Mouse (Mus musculus) MEL (cell line): ENCODE measurements around the gene St6galnac4. TPM values are rescaled to one million over a fixed set of nuclear protein-coding genes. Genes with fewer than 3 reads are reported as not detected.

Experiments used
- DNase-seq: peaks from one replicate; pipeline ENCODE4 v3.0.0; 2011; ENCODE audit warnings: low read depth, low spot score
- H3K27ac ChIP-seq: 2 replicates; pipeline ENCODE4 v1.5.1; 2012; ENCODE audit warnings: low read depth, mild to moderate bottlenecking, control low read depth, low read length, moderate library complexity; ENCODE audit not compliant: control insufficient read depth
- H3K27me3 ChIP-seq, 2 experiments: fragments of 150-350 bp in 1 of 2; sonication (generic) in 1 of 2; 2 replicates each; pipeline ENCODE4 v1.6.1; 2012; ENCODE audit warnings: low read length in 2 of 2, mild to moderate bottlenecking in 2 of 2, improper control_type of control experiment in 1 of 2, moderate library complexity in 1 of 2; ENCODE audit not compliant: insufficient read depth in 2 of 2, control insufficient read depth in 1 of 2
- H3K36me3 ChIP-seq, 2 experiments: 2 replicates each; pipeline ENCODE4 v1.6.1; 2012 to 2014; ENCODE audit warnings: low read length in 2 of 2, improper control_type of control experiment in 1 of 2, inconsistent platforms in 1 of 2, mild to moderate bottlenecking in 1 of 2; ENCODE audit not compliant: insufficient read depth in 2 of 2, control insufficient read depth in 1 of 2
- H3K4me1 ChIP-seq, 2 experiments: fragments of 150-350 bp in 1 of 2; sonication (generic) in 1 of 2; 2 replicates each; pipeline ENCODE4 v1.6.1; 2012; ENCODE audit warnings: low read length in 2 of 2, improper control_type of control experiment in 1 of 2, mild to moderate bottlenecking in 1 of 2; ENCODE audit not compliant: insufficient read depth in 2 of 2, control insufficient read depth in 1 of 2
- H3K4me3 ChIP-seq, 2 experiments: fragments of 150-350 bp in 1 of 2; sonication (generic) in 1 of 2; 2 replicates each; pipeline ENCODE4 v1.5.1; 2012; ENCODE audit warnings: low read depth in 2 of 2, low read length in 2 of 2, mild to moderate bottlenecking in 2 of 2, moderate library complexity in 2 of 2, control low read depth in 1 of 2, improper control_type of control experiment in 1 of 2; ENCODE audit not compliant: control insufficient read depth in 1 of 2, insufficient read depth in 1 of 2
- H3K79me2 ChIP-seq: 2 replicates; pipeline ENCODE4 v1.6.1; 2012; ENCODE audit warnings: mild to moderate bottlenecking, low read length, moderate library complexity; ENCODE audit not compliant: control insufficient read depth, poor library complexity, insufficient read depth
- H3K9ac ChIP-seq: 2 replicates; pipeline ENCODE4 v1.6.1; 2012; ENCODE audit warnings: low read depth, mild to moderate bottlenecking, control low read depth, low read length, moderate library complexity; ENCODE audit not compliant: control insufficient read depth, poor library complexity, severe bottlenecking
- H3K9me3 ChIP-seq: fragments of 150-350 bp; sonication (generic); replicated peaks from 2 replicates; pipeline ENCODE4 v1.6.1; 2012; ENCODE audit warnings: mild to moderate bottlenecking, low read length, improper control_type of control experiment, moderate library complexity; ENCODE audit not compliant: insufficient read depth
- BHLHE40 ChIP-seq: IDR thresholded peaks from 2 replicates; pipeline ENCODE4 v1.6.1; 2012; ENCODE audit warnings: low read depth, mild to moderate bottlenecking, inconsistent platforms, low read length, improper control_type of control experiment, borderline replicate concordance
- CHD1 ChIP-seq: IDR thresholded peaks from 2 replicates; pipeline ENCODE4 v1.6.1; 2012; ENCODE audit warnings: low read depth, mild to moderate bottlenecking, inconsistent platforms, low read length, improper control_type of control experiment
- CHD2 ChIP-seq: IDR thresholded peaks from 2 replicates; pipeline ENCODE4 v1.6.1; 2011; ENCODE audit warnings: low read length, improper control_type of control experiment
- E2F4 ChIP-seq: IDR thresholded peaks from 2 replicates; pipeline ENCODE4 v1.6.1; 2011; ENCODE audit warnings: low read depth, low read length, improper control_type of control experiment, borderline replicate concordance
- GABPA ChIP-seq: IDR thresholded peaks from 2 replicates; pipeline ENCODE4 v1.6.1; 2012; ENCODE audit warnings: low read depth, mild to moderate bottlenecking, inconsistent platforms, low read length, improper control_type of control experiment, moderate library complexity
- GATA1 ChIP-seq: IDR thresholded peaks from 2 replicates; pipeline ENCODE4 v1.6.1; 2011; ENCODE audit warnings: low read depth, low read length, improper control_type of control experiment
- HCFC1 ChIP-seq: IDR thresholded peaks from 2 replicates; pipeline ENCODE4 v1.6.1; 2012; ENCODE audit warnings: low read depth, mild to moderate bottlenecking, inconsistent platforms, low read length, improper control_type of control experiment, moderate library complexity
- JUND ChIP-seq: IDR thresholded peaks from 2 replicates; pipeline ENCODE4 v1.6.1; 2011; ENCODE audit warnings: low read depth, mild to moderate bottlenecking, improper control_type of control experiment, low read length
- KAT2A ChIP-seq: conservative IDR thresholded peaks from 2 replicates; pipeline ENCODE4 v1.6.1; 2012; ENCODE audit warnings: low read depth, low read length, improper control_type of control experiment, inconsistent platforms
- MAFK ChIP-seq: IDR thresholded peaks from 2 replicates; pipeline ENCODE4 v1.6.1; 2011; ENCODE audit warnings: low read depth, mild to moderate bottlenecking, low read length, improper control_type of control experiment, borderline replicate concordance
- MAX ChIP-seq: IDR thresholded peaks from 2 replicates; pipeline ENCODE4 v1.6.1; 2011; ENCODE audit warnings: low read length, improper control_type of control experiment
- MAZ ChIP-seq: IDR thresholded peaks from 2 replicates; pipeline ENCODE4 v1.6.1; 2012; ENCODE audit warnings: low read depth, mild to moderate bottlenecking, inconsistent platforms, low read length, improper control_type of control experiment
- MEF2A ChIP-seq: IDR thresholded peaks from 2 replicates; pipeline ENCODE4 v1.6.1; 2014; ENCODE audit warnings: low read depth, mild to moderate bottlenecking, inconsistent platforms, low read length, improper control_type of control experiment; ENCODE audit not compliant: poor library complexity, insufficient replicate concordance, severe bottlenecking; ENCODE audit errors: extremely low read depth
- MXI1 ChIP-seq: IDR thresholded peaks from 2 replicates; pipeline ENCODE4 v1.6.1; 2011; ENCODE audit warnings: mild to moderate bottlenecking, low read depth, low read length, improper control_type of control experiment
- MYC ChIP-seq: IDR thresholded peaks from 2 replicates; pipeline ENCODE4 v1.6.1; 2011; ENCODE audit warnings: low read depth, mild to moderate bottlenecking, low read length, improper control_type of control experiment, moderate library complexity
- NRF1 ChIP-seq: IDR thresholded peaks from 2 replicates; pipeline ENCODE4 v1.6.1; 2014; ENCODE audit warnings: low read depth, mild to moderate bottlenecking, inconsistent platforms, low read length, improper control_type of control experiment, moderate library complexity; ENCODE audit not compliant: poor library complexity, insufficient read depth, severe bottlenecking
- POLR2A ChIP-seq, 2 experiments: IDR thresholded peaks; 2 replicates each; pipeline ENCODE4 v1.6.1; 2011 to 2012; ENCODE audit warnings: low read length in 2 of 2, mild to moderate bottlenecking in 2 of 2, control low read depth in 1 of 2, improper control_type of control experiment in 1 of 2, low read depth in 1 of 2, moderate library complexity in 1 of 2; ENCODE audit not compliant: control insufficient read depth in 1 of 2, insufficient read depth in 1 of 2, poor library complexity in 1 of 2
- POLR2AphosphoS2 ChIP-seq: IDR thresholded peaks from 2 replicates; pipeline ENCODE4 v1.6.1; 2011; ENCODE audit warnings: low read length, improper control_type of control experiment
- RAD21 ChIP-seq: IDR thresholded peaks from 2 replicates; pipeline ENCODE4 v1.6.1; 2011; ENCODE audit warnings: mild to moderate bottlenecking, low read depth, low read length, improper control_type of control experiment
- RCOR1 ChIP-seq: IDR thresholded peaks from 2 replicates; pipeline ENCODE4 v1.6.1; 2012; ENCODE audit warnings: low read depth, mild to moderate bottlenecking, inconsistent platforms, low read length, improper control_type of control experiment
- SIN3A ChIP-seq: IDR thresholded peaks from 2 replicates; pipeline ENCODE4 v1.6.1; 2012; ENCODE audit warnings: low read length, improper control_type of control experiment, inconsistent platforms
- TAL1 ChIP-seq: IDR thresholded peaks from 2 replicates; pipeline ENCODE4 v1.6.1; 2012; ENCODE audit warnings: mild to moderate bottlenecking, inconsistent platforms, low read length, moderate library complexity, mixed read lengths
- TBP ChIP-seq: IDR thresholded peaks from 2 replicates; pipeline ENCODE4 v1.8.0; 2011; ENCODE audit warnings: low read depth, low read length, improper control_type of control experiment
- UBTF ChIP-seq: IDR thresholded peaks from 2 replicates; pipeline ENCODE4 v1.6.1; 2012; ENCODE audit warnings: low read depth, mild to moderate bottlenecking, inconsistent platforms, low read length, improper control_type of control experiment, moderate library complexity, borderline replicate concordance; ENCODE audit not compliant: insufficient read depth
- USF2 ChIP-seq, 2 experiments: IDR thresholded peaks; 2 replicates each; pipeline ENCODE4 v1.6.1; 2011 to 2012; ENCODE audit warnings: improper control_type of control experiment in 2 of 2, low read length in 2 of 2, borderline replicate concordance in 1 of 2, inconsistent platforms in 1 of 2, low read depth in 1 of 2, mild to moderate bottlenecking in 1 of 2; ENCODE audit not compliant: insufficient read depth in 1 of 2
- ZKSCAN1 ChIP-seq: IDR thresholded peaks from 2 replicates; pipeline ENCODE4 v1.6.1; 2012; ENCODE audit warnings: low read depth, mild to moderate bottlenecking, inconsistent platforms, low read length, improper control_type of control experiment, moderate library complexity
- ZNF384 ChIP-seq: IDR thresholded peaks from 2 replicates; pipeline ENCODE4 v1.6.1; 2012; ENCODE audit warnings: low read depth, mild to moderate bottlenecking, inconsistent platforms, low read length, improper control_type of control experiment
- polyA plus RNA-seq, 2 experiments: library from polyadenylated mRNA; stranded (reverse) in 1 of 2; unstranded in 1 of 2; fragments of >175 nt in 1 of 2; fragments of >200 nt in 1 of 2; gene quantifications; 2 replicates each; pipeline versions ENCODE4 v1.2.1 to v1.2.4; 2012; ENCODE audit warnings: low replicate concordance in 2 of 2, low read depth in 1 of 2; ENCODE audit not compliant: insufficient read length in 2 of 2, insufficient read depth in 1 of 2, missing spikeins in 1 of 2
- total RNA-seq: library from RNA; depleted of rRNA; stranded (reverse); fragments of 300-350 nt; gene quantifications from 2 replicates; pipeline ENCODE4 v1.2.3, GENCODE M21; 2012

The St6galnac4 gene
- total and polyA plus RNA-seq, 3 experiments, result 58.3 to 109 TPM; not detected in 1

DNA sequence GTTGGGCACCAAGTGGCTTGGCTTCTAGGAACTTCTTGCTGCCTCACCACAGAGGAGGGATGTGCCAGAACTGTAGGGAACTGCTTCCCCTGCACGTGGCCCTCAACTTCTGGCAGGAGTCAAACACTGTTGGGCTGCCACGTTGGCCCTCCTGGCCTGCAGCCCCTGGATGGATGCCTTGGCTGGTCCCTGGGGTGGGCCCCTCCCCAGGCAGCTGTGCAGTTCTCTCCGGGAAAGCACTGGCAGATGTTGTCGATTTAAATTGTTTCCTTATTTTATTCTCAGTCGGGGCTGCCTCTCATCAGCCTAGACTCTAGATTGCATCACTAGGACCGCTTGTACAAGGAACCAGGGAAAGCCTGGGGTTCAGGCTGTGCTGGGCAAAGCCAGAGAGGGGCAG lies 37.1 kb upstream of the St6galnac4 start:
- no peaks in the 10 kb centered on the region for H3K36me3 ChIP-seq
- H3K9me3 ChIP-seq, result no peaks in the 10 kb centered on the region
- no peaks in the 10 kb centered on the region for H3K4me1 ChIP-seq
- H3K79me2 ChIP-seq, result no peaks in the 10 kb centered on the region
- H3K27ac ChIP-seq, result no peak overlapping the region
- TF ChIP-seq MAX (no peak), GABPA (no peak), RCOR1 (no peak), GATA1 (no peak), BHLHE40 (no peak), NRF1 (no peak), MYC (no peak), MXI1 (no peak), CHD1 (no peak), RAD21 (no peak), SIN3A (no peak), KAT2A (no peak), USF2 (IDR thresholded peaks at IDR 0.05; ENCODE audit: borderline replicate concordance in 1 of 2, insufficient read depth in 1 of 2, low read depth in 1 of 2, low read length in 2 of 2) (no peak), POLR2A (IDR thresholded peaks at IDR 0.05; ENCODE audit: control insufficient read depth in 1 of 2, insufficient read depth in 1 of 2, low read depth in 1 of 2, low read length in 2 of 2, poor library complexity in 1 of 2) (no peak)
- TF ChIP-seq, all 39 proteins: peak for 0
- Histone ChIP-seq H3K4me3 (no peak overlapping the region), H3K27me3 (no peaks in the 10 kb centered on the region), H3K9ac (no peak overlapping the region)
- DNase-seq, result no peak

DNA sequence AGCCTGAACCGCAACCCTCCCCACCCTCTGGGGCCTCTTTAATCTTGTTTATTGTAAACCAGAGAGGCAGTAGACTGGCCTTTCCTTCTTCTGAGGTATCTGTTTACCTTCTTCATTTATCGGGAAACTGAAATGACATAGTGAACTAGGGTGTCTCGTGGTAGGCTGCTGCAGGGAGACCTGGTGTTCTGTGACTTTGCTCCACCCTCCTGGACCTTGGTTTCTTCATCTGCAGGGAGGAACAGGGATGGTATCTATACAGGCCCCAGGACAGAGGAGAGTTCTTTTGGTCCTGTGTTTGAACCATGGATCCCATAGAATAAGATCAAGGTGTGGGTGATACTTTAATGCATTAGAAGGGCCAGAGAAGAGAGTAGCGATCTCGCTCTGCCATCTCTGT lies 35.7 kb upstream of the St6galnac4 start:
- Histone ChIP-seq H3K4me3 (no peak overlapping the region), H3K36me3 (no peaks in the 10 kb centered on the region), H3K27ac (no peak overlapping the region), H3K4me1 (no peaks in the 10 kb centered on the region), H3K9me3 (no peaks in the 10 kb centered on the region), H3K27me3 (no peaks in the 10 kb centered on the region), H3K79me2 (no peaks in the 10 kb centered on the region), H3K9ac (no peak overlapping the region)
- no peak for TF ChIP-seq ZKSCAN1
- no peak for TF ChIP-seq UBTF
- TF ChIP-seq TAL1, result no peak
- TF ChIP-seq RCOR1, result no peak
- no peak for TF ChIP-seq ZNF384
- TF ChIP-seq MAFK, result no peak
- TF ChIP-seq JUND, result no peak
- TF ChIP-seq MEF2A, result no peak
- TF ChIP-seq MAZ, result no peak
- TF ChIP-seq GATA1, result no peak
- no peak for TF ChIP-seq MXI1
- no peak for TF ChIP-seq CHD2
- TF ChIP-seq CHD1, result no peak
- TF ChIP-seq TBP, result no peak
- TF ChIP-seq NRF1, result no peak
- no peak for TF ChIP-seq BHLHE40
- no peak for TF ChIP-seq HCFC1
- no peak for TF ChIP-seq E2F4
- TF ChIP-seq POLR2AphosphoS2, result no peak
- DNase-seq, result no peak
